16 mouse cellular contexts compared by ENCODE assay signal in the genomic region with DNA sequence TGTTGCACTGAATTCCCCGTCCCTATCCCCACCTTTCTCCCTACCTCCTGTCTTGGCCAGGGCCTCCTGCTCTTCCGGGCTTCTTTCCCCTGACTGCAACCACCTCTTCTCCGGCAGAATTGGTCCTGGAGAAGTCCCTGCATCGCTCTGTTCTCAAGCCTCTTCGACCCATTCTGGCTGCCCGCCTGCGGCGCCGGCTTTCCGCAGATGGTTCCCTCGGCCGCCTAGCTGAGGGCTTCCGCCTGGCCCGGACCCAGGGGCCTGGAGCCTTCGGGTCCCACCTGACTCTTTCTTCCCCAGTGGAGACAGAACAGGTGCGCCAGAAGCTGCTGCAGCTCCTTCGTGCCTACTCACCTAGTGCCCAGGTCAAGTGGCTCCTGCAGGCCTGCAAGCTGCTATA. TPM values are rescaled to one million over a fixed set of nuclear protein-coding genes. Genes with fewer than 3 reads are reported as not detected.
A peak's percentile ranks its signal among the peaks of the same experiment; 100 is the strongest.
DNase-seq lines count a peak whose midpoint lies in the region; ATAC-seq and TF ChIP-seq lines count a peak whose summit lies in the region.
"Had no signal": no experiment of that assay in that cellular context is flagged by ENCODE, and none has a peak within 500 bp of the region (broad histone marks: within the 10 kb centered on the region; RNA-seq: fewer than 3 reads in every experiment).

No protein-coding gene starts in this region.

- peaks cover 55% of the 10 kb centered on the region for H3K4me1 ChIP-seq in limb, embryonic 10.5 days
- H3K4me1 ChIP-seq in midbrain, embryonic 14.5 days (ENCODE audit: control insufficient read depth, insufficient read depth, low read length) = 0 out of 2 replicates have a peak, but pooled peaks cover 4% of the 10 kb centered on the region
- peaks cover 36% of the 10 kb centered on the region for H3K4me1 ChIP-seq in kidney, embryonic 14.5 days (ENCODE audit: control insufficient read depth, insufficient read depth, low read length)

- H3K36me3 ChIP-seq in limb, embryonic 10.5 days = peaks cover 23% of the 10 kb centered on the region
- H3K36me3 ChIP-seq in midbrain, embryonic 14.5 days (ENCODE audit: control insufficient read depth, insufficient read depth, low read length) = peaks cover 18% of the 10 kb centered on the region
- H3K36me3 ChIP-seq in kidney, embryonic 14.5 days (ENCODE audit: control insufficient read depth, insufficient read depth, low read length) = peaks cover 9% of the 10 kb centered on the region; the same call in 1 of the 2 replicates

- DNase-seq in cerebellum, adult 11 months = peak; percentile 72
- no peak for DNase-seq in cerebellum, postnatal 4 days (ENCODE audit: low spot score in 2 of 2)
- DNase-seq in left cerebral cortex, adult 2 months (ENCODE audit: extremely low spot score in 1 of 2, low spot score in 2 of 2) = no peak
- no peak for DNase-seq in left cerebral cortex, adult 18-20 months (ENCODE audit: low spot score in 2 of 2)
- peak; percentile 78 for DNase-seq in cerebellum, adult 9-10 months
- no peak for DNase-seq in limb, embryonic 10.5 days (ENCODE audit: low spot score)
- DNase-seq in midbrain, embryonic 14.5 days = no peak
- DNase-seq: adrenal gland, adult 2 months; kidney, postnatal 36 days; liver; lung, adult 2 months; thymus, adult 2 months had no signal

- ATAC-seq in midbrain, embryonic 14.5 days (ENCODE audit: low FRiP score, low TSS enrichment) = no peak
- no peak for ATAC-seq in kidney, embryonic 14.5 days (ENCODE audit: low FRiP score, low TSS enrichment)
- ATAC-seq: intestine, embryonic 16.5 days had no signal

- 49% methylated on average over 17 of the region's 17 CpGs for WGBS in limb, embryonic 10.5 days
- 59% methylated on average over 17 of the region's 17 CpGs for WGBS in midbrain, embryonic 14.5 days
- 60% methylated on average over 17 of the region's 17 CpGs for WGBS in kidney, embryonic 14.5 days

- intact Hi-C loops in left cerebral cortex, adult 2 months (cut with DNase I) = no loop called here

- TF ChIP-seq CTCF in left cerebral cortex, adult 2 months (IDR thresholded peaks at IDR 0.05) = no peak

- H3K4me3 ChIP-seq in left cerebral cortex, adult 2 months = peak overlapping the region; percentile 54
- no peak overlapping the region for H3K4me3 ChIP-seq in limb, embryonic 10.5 days
- no peak overlapping the region for H3K4me3 ChIP-seq in midbrain, embryonic 14.5 days (replicated peaks; ENCODE audit: low read depth, low read length)
- H3K4me3 ChIP-seq in kidney, embryonic 14.5 days (ENCODE audit: low read length) = no peak overlapping the region

- H3K9ac ChIP-seq in midbrain, embryonic 14.5 days (replicated peaks; ENCODE audit: low read length) = no peak overlapping the region
- H3K9ac ChIP-seq in kidney, embryonic 14.5 days (ENCODE audit: low read depth, low read length) = no peak overlapping the region

- H3K27me3 ChIP-seq in limb, embryonic 10.5 days (ENCODE audit: low read depth, poor library complexity, severe bottlenecking) = peaks cover 62% of the 10 kb centered on the region
- peaks cover 37% of the 10 kb centered on the region for H3K27me3 ChIP-seq in midbrain, embryonic 14.5 days (ENCODE audit: control insufficient read depth, insufficient read depth, low read length)
- peaks cover 25% of the 10 kb centered on the region for H3K27me3 ChIP-seq in kidney, embryonic 14.5 days (ENCODE audit: control insufficient read depth, insufficient read depth, low read length)

- H3K27ac ChIP-seq in left cerebral cortex, adult 2 months = peak overlapping the region; percentile 94
- H3K27ac ChIP-seq in limb, embryonic 10.5 days = peak overlapping the region; percentile 50; the same call in 1 of the 2 replicates
- H3K27ac ChIP-seq in midbrain, embryonic 14.5 days (replicated peaks; ENCODE audit: low read depth, low read length) = no peak overlapping the region
- no peak overlapping the region for H3K27ac ChIP-seq in kidney, embryonic 14.5 days (ENCODE audit: low read depth, low read length)

- H3K4me2 ChIP-seq in midbrain, embryonic 14.5 days (ENCODE audit: low read length) = no peak overlapping the region
- no peak overlapping the region for H3K4me2 ChIP-seq in kidney, embryonic 14.5 days (replicated peaks; ENCODE audit: low read depth, low read length)

- H3K9me3 ChIP-seq in limb, embryonic 10.5 days (replicated peaks) = no peaks in the 10 kb centered on the region
- no peaks in the 10 kb centered on the region for H3K9me3 ChIP-seq in midbrain, embryonic 14.5 days (ENCODE audit: control insufficient read depth, low read length)
- no peaks in the 10 kb centered on the region for H3K9me3 ChIP-seq in kidney, embryonic 14.5 days (ENCODE audit: control insufficient read depth, low read length)

RNA-seq across cellular contexts. Expression of a gene that starts 2.6 kb away (rescaled TPM):
- 10 to 100 TPM; 94.6 to 95.9 TPM for total RNA-seq in left cerebral cortex, adult 2 months (2021)
- 10 to 100 TPM; 75.4 to 75.5 TPM for total RNA-seq in left cerebral cortex, adult 18-20 months (2021)
- polyA plus RNA-seq in limb, embryonic 10.5 days (2016; fragmentation: Nextera tagmentation; extraction: Ambion mirVana) = 3.1 and 3.5 TPM in 2 replicates
- 0.58 and 1.6 TPM in 2 replicates for polyA plus RNA-seq in midbrain, embryonic 14.5 days (2014; fragmentation: Nextera tagmentation; extraction: Ambion mirVana)
- polyA plus RNA-seq in kidney, embryonic 14.5 days (2014; fragmentation: Nextera tagmentation; extraction: Ambion mirVana) = 2.5 and 4.8 TPM in 2 replicates
- total RNA-seq: hematopoietic stem cell, adult 5-6 weeks had no signal

RNA-seq across cellular contexts. Expression of a gene that starts 11.7 kb away (rescaled TPM):
- total RNA-seq in left cerebral cortex, adult 2 months (2021) = 10 to 100 TPM; 26.9 to 28.8 TPM
- total RNA-seq in left cerebral cortex, adult 18-20 months (2021) = 10 to 100 TPM; 22.6 to 32.0 TPM
- 74.6 and 84.6 TPM in 2 replicates for polyA plus RNA-seq in limb, embryonic 10.5 days (2016; fragmentation: Nextera tagmentation; extraction: Ambion mirVana)
- polyA plus RNA-seq in midbrain, embryonic 14.5 days (2014; fragmentation: Nextera tagmentation; extraction: Ambion mirVana) = 32.0 and 39.0 TPM in 2 replicates
- 43.3 and 57.5 TPM in 2 replicates for polyA plus RNA-seq in kidney, embryonic 14.5 days (2014; fragmentation: Nextera tagmentation; extraction: Ambion mirVana)

RNA-seq across cellular contexts. Expression of a gene that starts 14.2 kb away (rescaled TPM):
- 1 to 10 TPM; 4.9 to 5.8 TPM for total RNA-seq in left cerebral cortex, adult 2 months (2021)
- total RNA-seq in left cerebral cortex, adult 18-20 months (2021) = 1 to 10 TPM; 6.5 to 7.6 TPM
- 1.8 and 3.1 TPM in 2 replicates for polyA plus RNA-seq in limb, embryonic 10.5 days (2016; fragmentation: Nextera tagmentation; extraction: Ambion mirVana)
- 1.5 and 1.6 TPM in 2 replicates for polyA plus RNA-seq in midbrain, embryonic 14.5 days (2014; fragmentation: Nextera tagmentation; extraction: Ambion mirVana)
- polyA plus RNA-seq in kidney, embryonic 14.5 days (2014; fragmentation: Nextera tagmentation; extraction: Ambion mirVana) = 1.2 and 1.5 TPM in 2 replicates
- total RNA-seq: monocyte, adult 5-6 weeks had no signal

RNA-seq across cellular contexts. Expression of a gene that starts 14.2 kb away (rescaled TPM):
- 100 to 1,000 TPM; 109 to 131 TPM for total RNA-seq in left cerebral cortex, adult 2 months (2021)
- 100 to 1,000 TPM; 118 to 120 TPM for total RNA-seq in left cerebral cortex, adult 18-20 months (2021)
- polyA plus RNA-seq in limb, embryonic 10.5 days (2016; fragmentation: Nextera tagmentation; extraction: Ambion mirVana) = 35.5 and 35.6 TPM in 2 replicates
- polyA plus RNA-seq in midbrain, embryonic 14.5 days (2014; fragmentation: Nextera tagmentation; extraction: Ambion mirVana) = 69.7 and 77.4 TPM in 2 replicates
- polyA plus RNA-seq in kidney, embryonic 14.5 days (2014; fragmentation: Nextera tagmentation; extraction: Ambion mirVana) = 35.7 and 44.8 TPM in 2 replicates
- total RNA-seq: hematopoietic stem cell, adult 5-6 weeks had no signal

RNA-seq across cellular contexts. Expression of a gene that starts 15.0 kb away (rescaled TPM):
- 1 to 10 TPM; 4.3 to 5.4 TPM for total RNA-seq in left cerebral cortex, adult 2 months (2021)
- 1 to 10 TPM; 3.5 to 4.5 TPM for total RNA-seq in left cerebral cortex, adult 18-20 months (2021)
- polyA plus RNA-seq in limb, embryonic 10.5 days (2016; fragmentation: Nextera tagmentation; extraction: Ambion mirVana) = 37.1 and 42.5 TPM in 2 replicates
- polyA plus RNA-seq in midbrain, embryonic 14.5 days (2014; fragmentation: Nextera tagmentation; extraction: Ambion mirVana) = 6.2 and 20.4 TPM in 2 replicates
- polyA plus RNA-seq in kidney, embryonic 14.5 days (2014; fragmentation: Nextera tagmentation; extraction: Ambion mirVana) = 44.2 and 57.9 TPM in 2 replicates
- total RNA-seq: monocyte, adult 5-6 weeks had no signal

Comparison
In these comparisons a context has a peak if more than half of its experiments do, and no peak if none do; other contexts are left out.
1. DNase-seq: peak in cerebellum, adult 11 months (single experiment) and cerebellum, adult 9-10 months (single experiment); none in cerebellum, postnatal 4 days (0 of 2), left cerebral cortex, adult 2 months (0 of 2), left cerebral cortex, adult 18-20 months (0 of 2), limb, embryonic 10.5 days (single experiment) and midbrain, embryonic 14.5 days (single experiment).
2. H3K27ac ChIP-seq: peak in left cerebral cortex, adult 2 months (single experiment) and limb, embryonic 10.5 days (single experiment); none in midbrain, embryonic 14.5 days (single experiment) and kidney, embryonic 14.5 days (single experiment).